Mouse (Mus musculus) activated CD4-positive, CD25-positive, alpha-beta regulatory T cell, adult 4 months (primary cell): ENCODE results near the gene Tcta. TPM values are rescaled to one million over a fixed set of nuclear protein-coding genes. Genes with fewer than 3 reads are reported as not detected.

Experiments used
- ATAC-seq: one replicate; pipeline ENCODE4 v1.8.0; 2017
- polyA plus RNA-seq, 2 experiments: library from polyadenylated mRNA; unstranded; fragments of 100-300 nt; shearing (Covaris generic); gene quantifications; one replicate each; pipeline ENCODE4 v1.2.1; 2017

The Tcta gene
- polyA plus RNA-seq, 2 experiments from 2014 or later = 9.7 to 13.5 TPM

- ATAC-seq = no peak
Observed at GRCm38 (mm10) chr9:108267691-108268090, 38.3 kb downstream of the Tcta start.

- ATAC-seq = no peak
Observed at GRCm38 (mm10) chr9:108266261-108266935, 39.6 kb downstream of the Tcta start.

- no peak for ATAC-seq
Observed at GRCm38 (mm10) chr9:108264191-108264921, 41.6 kb downstream of the Tcta start.

GRCm38 (mm10) chr9:108263690-108264190, 42.2 kb downstream of the Tcta start, which contains the start of gene Dag1:
Gene Dag1 (minus strand): TSS chr9:108263958.
- peak; percentile 96 for ATAC-seq

GRCm38 (mm10) chr9:108263131-108263681, 42.8 kb downstream of the Tcta start:
- peak; percentile 6 for ATAC-seq

GRCm38 (mm10) chr9:108262494-108263049, 43.4 kb downstream of the Tcta start:
- no peak for ATAC-seq

GRCm38 (mm10) chr9:108261865-108262264, 44.1 kb downstream of the Tcta start:
- ATAC-seq = no peak

GRCm38 (mm10) chr9:108260526-108260925, 45.4 kb downstream of the Tcta start:
- ATAC-seq = no peak

Other genes starting within 250 kb of the Tcta start
- gene Mst1, start 225.7 kb downstream of the Tcta start, polyA plus RNA-seq = under 1 TPM; 0.40 to 0.48 TPM
- gene Rnf123, start 222.8 kb downstream of the Tcta start, polyA plus RNA-seq = 10 to 100 TPM; 49.9 to 75.8 TPM
- gene Apeh, start 211.6 kb downstream of the Tcta start, polyA plus RNA-seq = 10 to 100 TPM; 39.4 to 45.0 TPM
- gene Bsn, start 115.8 kb downstream of the Tcta start, polyA plus RNA-seq = under 1 TPM; 0.33 to 0.73 TPM
- 1 to 10 TPM; 2.1 to 3.3 TPM for gene Dag1, start 42.2 kb downstream of the Tcta start, polyA plus RNA-seq
- 1 to 10 TPM; 2.8 to 3.0 TPM for gene Nicn1, start 15.7 kb downstream of the Tcta start, polyA plus RNA-seq
- under 1 TPM; 0.29 to 0.58 TPM for gene Amt, start 9.3 kb downstream of the Tcta start, polyA plus RNA-seq
- gene Rhoa, start within 50 bp of the Tcta start, polyA plus RNA-seq = 100 to 1,000 TPM; 294 to 378 TPM
- 100 to 1,000 TPM; 573 to 811 TPM for gene Gpx1, start 32.7 kb upstream of the Tcta start, polyA plus RNA-seq
- gene Usp4, start 41.7 kb upstream of the Tcta start, polyA plus RNA-seq = 100 to 1,000 TPM in 1 of 2 experiments, 10 to 100 TPM in 1; 98.8 to 127 TPM
- gene 1700102P08Rik, start 86.6 kb upstream of the Tcta start, polyA plus RNA-seq = under 1 TPM; 0.57 to 0.61 TPM
- not detected for gene Ccdc36, start 122.3 kb upstream of the Tcta start, polyA plus RNA-seq
- gene BC048562, start 130.3 kb upstream of the Tcta start, polyA plus RNA-seq = not detected
- 10 to 100 TPM; 22.5 to 31.5 TPM for gene Ccdc71, start 154.4 kb upstream of the Tcta start, polyA plus RNA-seq
- 1 to 10 TPM; 1.6 to 2.1 TPM for gene Klhdc8b, start 155.4 kb upstream of the Tcta start, polyA plus RNA-seq
- under 1 TPM; 0.15 to 0.25 TPM for gene Lamb2, start 173.6 kb upstream of the Tcta start, polyA plus RNA-seq
- gene Usp19, start 184.4 kb upstream of the Tcta start, polyA plus RNA-seq = 10 to 100 TPM; 14.6 to 18.3 TPM
- 100 to 1,000 TPM; 131 to 141 TPM for gene Qars, start 201.5 kb upstream of the Tcta start, polyA plus RNA-seq
- gene Qrich1, start 210.6 kb upstream of the Tcta start, polyA plus RNA-seq = 10 to 100 TPM; 71.0 to 77.8 TPM